Mouse (Mus musculus) MEL (cell line): Measurements from ENCODE around the gene Vps26c. TPM values are rescaled to one million over a fixed set of nuclear protein-coding genes. Genes with fewer than 3 reads are reported as not detected.

ENCODE experiments used
- DNase-seq: peaks from one replicate; pipeline ENCODE4 v3.0.0; 2011; ENCODE audit warnings: low read depth, low spot score
- H3K27ac ChIP-seq: 2 replicates; pipeline ENCODE4 v1.5.1; 2012; ENCODE audit warnings: low read depth, mild to moderate bottlenecking, control low read depth, low read length, moderate library complexity; ENCODE audit not compliant: control insufficient read depth
- H3K27me3 ChIP-seq, 2 experiments: fragments of 150-350 bp in 1 of 2; sonication (generic) in 1 of 2; 2 replicates each; pipeline ENCODE4 v1.6.1; 2012; ENCODE audit warnings: low read length in 2 of 2, mild to moderate bottlenecking in 2 of 2, improper control_type of control experiment in 1 of 2, moderate library complexity in 1 of 2; ENCODE audit not compliant: insufficient read depth in 2 of 2, control insufficient read depth in 1 of 2
- H3K36me3 ChIP-seq, 2 experiments: 2 replicates each; pipeline ENCODE4 v1.6.1; 2012 to 2014; ENCODE audit warnings: low read length in 2 of 2, improper control_type of control experiment in 1 of 2, inconsistent platforms in 1 of 2, mild to moderate bottlenecking in 1 of 2; ENCODE audit not compliant: insufficient read depth in 2 of 2, control insufficient read depth in 1 of 2
- H3K4me1 ChIP-seq, 2 experiments: fragments of 150-350 bp in 1 of 2; sonication (generic) in 1 of 2; 2 replicates each; pipeline ENCODE4 v1.6.1; 2012; ENCODE audit warnings: low read length in 2 of 2, improper control_type of control experiment in 1 of 2, mild to moderate bottlenecking in 1 of 2; ENCODE audit not compliant: insufficient read depth in 2 of 2, control insufficient read depth in 1 of 2
- H3K4me3 ChIP-seq, 2 experiments: fragments of 150-350 bp in 1 of 2; sonication (generic) in 1 of 2; 2 replicates each; pipeline ENCODE4 v1.5.1; 2012; ENCODE audit warnings: low read depth in 2 of 2, low read length in 2 of 2, mild to moderate bottlenecking in 2 of 2, moderate library complexity in 2 of 2, control low read depth in 1 of 2, improper control_type of control experiment in 1 of 2; ENCODE audit not compliant: control insufficient read depth in 1 of 2, insufficient read depth in 1 of 2
- H3K79me2 ChIP-seq: 2 replicates; pipeline ENCODE4 v1.6.1; 2012; ENCODE audit warnings: mild to moderate bottlenecking, low read length, moderate library complexity; ENCODE audit not compliant: control insufficient read depth, poor library complexity, insufficient read depth
- H3K9ac ChIP-seq: 2 replicates; pipeline ENCODE4 v1.6.1; 2012; ENCODE audit warnings: low read depth, mild to moderate bottlenecking, control low read depth, low read length, moderate library complexity; ENCODE audit not compliant: control insufficient read depth, poor library complexity, severe bottlenecking
- H3K9me3 ChIP-seq: fragments of 150-350 bp; sonication (generic); replicated peaks from 2 replicates; pipeline ENCODE4 v1.6.1; 2012; ENCODE audit warnings: mild to moderate bottlenecking, low read length, improper control_type of control experiment, moderate library complexity; ENCODE audit not compliant: insufficient read depth
- BHLHE40 ChIP-seq: IDR thresholded peaks from 2 replicates; pipeline ENCODE4 v1.6.1; 2012; ENCODE audit warnings: low read depth, mild to moderate bottlenecking, inconsistent platforms, low read length, improper control_type of control experiment, borderline replicate concordance
- ETS1 ChIP-seq: IDR thresholded peaks from 2 replicates; pipeline ENCODE4 v1.6.1; 2012; ENCODE audit warnings: low read depth, mild to moderate bottlenecking, inconsistent platforms, low read length, improper control_type of control experiment, moderate library complexity
- GABPA ChIP-seq: IDR thresholded peaks from 2 replicates; pipeline ENCODE4 v1.6.1; 2012; ENCODE audit warnings: low read depth, mild to moderate bottlenecking, inconsistent platforms, low read length, improper control_type of control experiment, moderate library complexity
- GATA1 ChIP-seq: IDR thresholded peaks from 2 replicates; pipeline ENCODE4 v1.6.1; 2011; ENCODE audit warnings: low read depth, low read length, improper control_type of control experiment
- MAZ ChIP-seq: IDR thresholded peaks from 2 replicates; pipeline ENCODE4 v1.6.1; 2012; ENCODE audit warnings: low read depth, mild to moderate bottlenecking, inconsistent platforms, low read length, improper control_type of control experiment
- MYB ChIP-seq: IDR thresholded peaks from 2 replicates; pipeline ENCODE4 v1.6.1; 2011; ENCODE audit warnings: mild to moderate bottlenecking, low read depth, low read length, improper control_type of control experiment
- POLR2AphosphoS5 ChIP-seq: IDR thresholded peaks from 2 replicates; pipeline ENCODE4 v1.6.1; 2012; ENCODE audit warnings: low read depth, borderline replicate concordance, mild to moderate bottlenecking, inconsistent platforms, low read length, moderate library complexity, mixed read lengths
- RCOR1 ChIP-seq: IDR thresholded peaks from 2 replicates; pipeline ENCODE4 v1.6.1; 2012; ENCODE audit warnings: low read depth, mild to moderate bottlenecking, inconsistent platforms, low read length, improper control_type of control experiment
- ZNF384 ChIP-seq: IDR thresholded peaks from 2 replicates; pipeline ENCODE4 v1.6.1; 2012; ENCODE audit warnings: low read depth, mild to moderate bottlenecking, inconsistent platforms, low read length, improper control_type of control experiment
- polyA plus RNA-seq, 2 experiments: library from polyadenylated mRNA; stranded (reverse) in 1 of 2; unstranded in 1 of 2; fragments of >175 nt in 1 of 2; fragments of >200 nt in 1 of 2; gene quantifications; 2 replicates each; pipeline versions ENCODE4 v1.2.1 to v1.2.4; 2012; ENCODE audit warnings: low replicate concordance in 2 of 2, low read depth in 1 of 2; ENCODE audit not compliant: insufficient read length in 2 of 2, insufficient read depth in 1 of 2, missing spikeins in 1 of 2
- total RNA-seq: library from RNA; depleted of rRNA; stranded (reverse); fragments of 300-350 nt; gene quantifications from 2 replicates; pipeline ENCODE4 v1.2.3, GENCODE M21; 2012

Vps26c gene
- total and polyA plus RNA-seq, 3 experiments: 20.9 to 23.7 TPM; not detected in 1

DNA sequence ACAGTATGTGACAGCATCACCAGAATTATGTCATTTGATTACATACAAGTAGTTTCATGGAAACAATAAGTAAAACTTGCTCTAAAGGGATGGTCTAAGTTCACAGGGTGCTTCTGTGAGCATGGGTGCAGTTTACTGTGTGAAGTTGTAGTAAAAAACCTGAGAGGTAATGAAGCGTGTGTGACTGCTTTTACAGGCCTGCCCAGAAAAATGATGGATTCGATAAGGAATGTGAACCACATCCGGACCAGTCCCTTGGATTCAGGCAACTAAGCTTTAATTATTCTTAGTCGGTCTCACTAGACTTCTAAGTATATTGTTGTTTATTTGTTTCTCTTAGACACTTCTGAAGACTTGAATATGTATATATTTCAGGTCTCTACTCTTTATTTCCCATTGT is 73.9 kb downstream of the Vps26c start:
- H3K4me3 ChIP-seq: no peak overlapping the region
- no peaks in the 10 kb centered on the region for H3K27me3 ChIP-seq
- no peak for DNase-seq
- H3K9ac ChIP-seq: no peak overlapping the region
- TF ChIP-seq MYB (no peak), ZNF384 (no peak), GATA1 (no peak), POLR2AphosphoS5 (no peak)
- TF ChIP-seq, all 39 proteins: peak for 0
- H3K79me2 ChIP-seq: no peaks in the 10 kb centered on the region
- H3K27ac ChIP-seq: no peak overlapping the region
- no peaks in the 10 kb centered on the region for H3K4me1 ChIP-seq
- peaks cover 0 to 28% of the 10 kb centered on the region in 2 experiments; a peak in 2 of 4 replicates for H3K36me3 ChIP-seq
- no peaks in the 10 kb centered on the region for H3K9me3 ChIP-seq

DNA sequence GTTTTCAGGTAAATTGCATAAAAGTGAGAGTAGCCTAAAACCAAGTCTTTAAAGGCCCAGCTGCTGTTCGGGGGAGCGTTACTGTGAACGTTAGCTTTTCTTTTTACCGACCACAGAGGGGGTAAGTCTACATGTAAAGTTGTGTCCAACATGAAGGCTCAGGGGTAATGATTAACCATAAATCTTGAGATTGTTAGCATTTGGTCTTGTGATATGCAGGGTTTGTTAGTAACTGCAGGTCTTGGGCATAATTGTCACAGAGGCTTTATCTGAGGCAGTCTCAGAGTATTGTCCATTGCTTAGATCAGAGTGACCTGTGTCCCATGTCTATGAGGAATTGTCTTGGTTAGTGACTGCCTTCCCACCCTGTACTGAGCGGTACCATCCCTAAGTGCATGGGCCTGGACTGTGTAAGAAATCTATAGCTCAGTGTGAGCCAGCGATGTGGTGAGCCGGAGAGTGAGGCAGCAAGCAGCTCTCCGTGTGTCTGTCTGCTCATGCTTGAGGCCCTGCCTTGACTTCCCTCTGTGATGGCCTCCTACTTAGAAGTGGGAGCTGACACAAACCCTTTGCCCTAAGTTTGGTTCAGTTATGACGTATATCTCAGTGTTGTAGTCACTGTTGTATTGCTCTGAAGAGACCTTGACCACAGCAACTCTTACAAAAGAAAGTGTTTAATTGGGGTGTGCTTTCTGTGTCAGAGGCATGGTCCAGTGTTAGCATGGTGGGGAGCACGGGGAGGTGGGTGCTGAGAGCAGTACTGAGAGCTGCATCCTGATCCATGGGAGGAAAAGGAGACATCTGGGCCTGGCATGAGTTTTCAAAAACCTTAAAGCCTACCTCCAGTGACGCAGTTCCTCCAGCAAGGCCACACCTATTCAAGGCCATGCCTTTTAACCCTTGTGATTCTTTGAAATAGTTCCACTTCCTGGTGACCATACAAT is 74.8 kb downstream of the Vps26c start:
- no peak for TF ChIP-seq BHLHE40
- no peak for TF ChIP-seq RCOR1
- no peak for TF ChIP-seq GABPA
- H3K36me3 ChIP-seq: peaks cover 0 to 24% of the 10 kb centered on the region in 2 experiments; a peak in 2 of 4 replicates
- DNase-seq: no peak
- H3K27me3 ChIP-seq: no peaks in the 10 kb centered on the region
- no peak overlapping the region for H3K27ac ChIP-seq
- H3K79me2 ChIP-seq: no peaks in the 10 kb centered on the region
- H3K4me3 ChIP-seq: no peak overlapping the region
- H3K9me3 ChIP-seq: no peaks in the 10 kb centered on the region
- H3K9ac ChIP-seq: no peak overlapping the region
- no peaks in the 10 kb centered on the region for H3K4me1 ChIP-seq

DNA sequence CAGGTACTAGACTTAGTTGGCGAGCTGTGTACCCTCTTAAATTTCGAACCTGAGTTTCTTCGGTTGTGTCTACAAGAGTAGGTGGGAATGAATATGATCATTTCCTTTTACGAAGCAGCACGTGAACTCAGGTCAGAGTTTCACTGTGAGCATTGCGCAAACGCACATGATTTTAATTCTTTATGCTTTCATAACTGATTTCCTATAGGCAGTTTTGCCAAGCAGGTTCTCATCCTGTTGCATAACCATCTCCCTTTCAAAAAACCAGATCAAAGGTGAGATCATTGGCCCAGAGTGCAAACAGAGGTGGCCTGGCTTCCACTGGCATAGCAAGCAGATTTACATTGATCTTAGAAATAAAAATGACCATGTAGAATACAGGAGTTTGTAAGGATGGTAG is 77.0 kb downstream of the Vps26c start:
- Histone ChIP-seq H3K9me3 (no peaks in the 10 kb centered on the region), H3K27me3 (no peaks in the 10 kb centered on the region)
- no peak for DNase-seq
- TF ChIP-seq ETS1 (no peak), MAZ (no peak)
- TF ChIP-seq, all 39 proteins: peak for 0
- Histone ChIP-seq H3K4me3 (no peak overlapping the region), H3K4me1 (no peaks in the 10 kb centered on the region), H3K79me2 (no peaks in the 10 kb centered on the region), H3K36me3 (peaks cover 0 to 29% of the 10 kb centered on the region in 2 experiments; a peak in 2 of 4 replicates), H3K27ac (no peak overlapping the region), H3K9ac (no peak overlapping the region)
